Mouse (Mus musculus) kidney, adult 2 months (tissue): ENCODE measurements around the gene Nxt1. TPM values are rescaled to one million over a fixed set of nuclear protein-coding genes. Genes with fewer than 3 reads are reported as not detected.

ENCODE experiments used
- DNase-seq: peaks from one replicate; pipeline ENCODE4 v3.0.0; 2021
- H3K27ac ChIP-seq: fragments of 200-500 bp; 2 replicates; pipeline ENCODE4 v1.5.1; 2012; ENCODE audit warnings: low read depth, low read length, control low read depth, inconsistent platforms; ENCODE audit not compliant: insufficient read depth
- H3K27me3 ChIP-seq: fragments of 200-500 bp; replicated peaks from 2 replicates; pipeline ENCODE4 v1.6.1; 2012; ENCODE audit warnings: mild to moderate bottlenecking, moderate library complexity, low read length, inconsistent platforms; ENCODE audit not compliant: control insufficient read depth, insufficient read depth
- H3K36me3 ChIP-seq: fragments of 200-500 bp; 2 replicates; pipeline ENCODE4 v1.6.1; 2012; ENCODE audit warnings: mild to moderate bottlenecking, moderate library complexity, low read length, inconsistent platforms; ENCODE audit not compliant: control insufficient read depth, insufficient read depth
- H3K4me1 ChIP-seq: fragments of 200-500 bp; 2 replicates; pipeline ENCODE4 v1.6.1; 2011; ENCODE audit warnings: low read length; ENCODE audit not compliant: control insufficient read depth, insufficient read depth
- H3K4me3 ChIP-seq: fragments of 200-500 bp; 2 replicates; pipeline ENCODE4 v1.5.1; 2011; ENCODE audit warnings: mild to moderate bottlenecking, low read depth, low read length, control low read depth; ENCODE audit not compliant: insufficient read depth
- CTCF ChIP-seq: fragments of 200-500 bp; conservative IDR thresholded peaks from 2 replicates; pipeline ENCODE4 v1.5.1; 2011; ENCODE audit warnings: low read depth, mild to moderate bottlenecking, control low read depth, low read length, moderate library complexity, mixed read lengths; ENCODE audit not compliant: insufficient read depth, insufficient read length
- POLR2A ChIP-seq: fragments of 200-500 bp; IDR thresholded peaks from one replicate; pipeline ENCODE4 v1.6.1; 2011; ENCODE audit warnings: low read depth, low read length, control low read depth
- WGBS: fragments of 180-500 bp; shearing (Covaris S2); methylation state at CpG from one replicate; pipeline ENCODE4 v1.1.7; 2018; 5-methylcytosine and 5-hydroxymethylcytosine counted together
- polyA plus RNA-seq: library from polyadenylated mRNA; depleted of rRNA; stranded (reverse); fragments of >200 nt; gene quantifications from 2 replicates; pipeline ENCODE4 v1.2.3, GENCODE M21; 2012

Nxt1 gene
- polyA plus RNA-seq, 1 experiment: 18.8 TPM

DNA sequence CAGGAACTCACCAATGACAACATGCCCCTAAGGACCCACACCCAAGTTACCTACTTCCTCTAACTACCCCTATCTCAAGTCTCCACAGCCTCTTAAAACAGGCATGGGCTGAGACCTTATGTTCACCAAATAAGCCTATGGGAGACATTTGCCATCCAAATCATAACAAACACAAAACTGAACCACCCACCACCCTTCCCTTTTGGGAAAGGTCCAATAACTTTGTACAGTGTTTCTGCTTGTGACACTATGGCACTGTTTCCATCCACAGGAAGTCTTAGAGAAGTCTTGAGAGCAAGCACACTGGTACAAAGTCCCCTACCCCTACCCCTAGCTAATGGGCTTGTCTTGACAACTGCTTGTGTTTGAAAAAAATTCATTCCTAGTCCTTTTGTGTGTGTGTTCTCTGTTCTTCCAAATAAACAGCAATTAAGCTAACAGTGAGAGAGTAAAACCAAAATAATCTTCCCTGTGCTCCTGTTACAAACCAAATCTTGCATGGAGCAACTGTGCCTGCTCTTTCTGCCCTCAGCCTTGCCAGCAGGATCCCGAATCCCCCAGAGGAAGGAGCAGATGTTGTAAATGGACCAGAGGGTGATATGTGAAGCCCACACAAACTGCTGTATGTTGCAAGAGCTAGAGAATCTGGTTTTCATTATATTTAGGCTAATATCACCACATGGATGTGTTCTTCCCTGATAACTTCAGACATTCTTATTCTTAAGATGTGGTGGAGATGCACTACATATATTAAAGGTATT, 29.6 kb upstream of the Nxt1 start:
- TF ChIP-seq CTCF (no peak), POLR2A (no peak)
- H3K4me3 ChIP-seq: no peak overlapping the region
- H3K27me3 ChIP-seq: no peaks in the 10 kb centered on the region
- no peak overlapping the region for H3K27ac ChIP-seq
- no peaks in the 10 kb centered on the region for H3K36me3 ChIP-seq
- no peaks in the 10 kb centered on the region for H3K4me1 ChIP-seq
- DNase-seq: no peak
- WGBS: 69% methylated on average over 1 of the region's 1 CpGs

- no peak for TF ChIP-seq POLR2A
- TF ChIP-seq CTCF: no peak
- no peaks in the 10 kb centered on the region for H3K4me1 ChIP-seq
- H3K36me3 ChIP-seq: no peaks in the 10 kb centered on the region
- no peak overlapping the region for H3K4me3 ChIP-seq
- whole genome bisulfite sequencing: 88% methylated on average over 6 of the region's 6 CpGs
- no peak overlapping the region for H3K27ac ChIP-seq
- DNase-seq: no peak
- H3K27me3 ChIP-seq: no peaks in the 10 kb centered on the region
Observed at GRCm38 (mm10) chr2:148644421-148645000, 27.9 kb upstream of the Nxt1 start.

DNA sequence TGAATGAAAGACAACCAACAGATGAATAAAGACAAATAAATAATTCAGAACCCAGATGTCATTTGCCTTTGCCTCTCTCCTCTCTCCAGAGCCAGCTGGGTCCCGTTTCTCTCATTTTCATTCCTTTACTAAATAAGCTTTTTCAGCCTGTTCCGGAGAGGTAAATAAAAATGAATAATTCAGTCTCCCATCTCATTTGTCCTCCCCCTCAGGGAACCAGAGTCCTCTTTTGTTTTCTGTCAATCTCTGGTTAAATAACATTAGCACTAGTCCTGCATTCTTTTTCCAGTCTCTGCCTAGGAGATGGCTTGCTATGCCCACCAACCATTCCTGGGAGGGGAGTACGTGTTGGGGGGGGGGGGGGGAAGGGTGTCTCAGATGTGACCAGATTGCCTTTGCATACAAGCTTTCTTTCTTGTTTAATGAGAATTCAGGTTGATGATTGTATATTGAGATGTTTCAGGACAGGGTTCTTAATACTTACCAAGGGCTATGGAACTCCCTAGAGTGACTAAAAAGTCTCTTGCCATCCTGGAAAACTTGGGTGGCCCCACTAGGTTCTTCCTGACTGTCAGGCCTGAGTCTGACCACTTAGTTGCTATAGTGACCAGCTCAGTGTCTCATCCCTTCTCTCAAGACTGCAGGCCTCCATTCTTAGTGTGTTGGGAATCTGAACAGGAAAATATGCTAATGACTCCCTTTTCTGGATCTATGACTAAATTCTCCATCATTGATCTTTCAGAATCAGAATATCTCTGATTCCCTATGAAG, 21.6 kb upstream of the Nxt1 start:
- H3K36me3 ChIP-seq: no peaks in the 10 kb centered on the region
- H3K4me3 ChIP-seq: no peak overlapping the region
- H3K27ac ChIP-seq: no peak overlapping the region
- TF ChIP-seq CTCF (no peak), POLR2A (no peak)
- H3K4me1 ChIP-seq: no peaks in the 10 kb centered on the region
- no peak for DNase-seq
- WGBS: 44% methylated on average over 3 of the region's 3 CpGs
- H3K27me3 ChIP-seq: no peaks in the 10 kb centered on the region

DNA sequence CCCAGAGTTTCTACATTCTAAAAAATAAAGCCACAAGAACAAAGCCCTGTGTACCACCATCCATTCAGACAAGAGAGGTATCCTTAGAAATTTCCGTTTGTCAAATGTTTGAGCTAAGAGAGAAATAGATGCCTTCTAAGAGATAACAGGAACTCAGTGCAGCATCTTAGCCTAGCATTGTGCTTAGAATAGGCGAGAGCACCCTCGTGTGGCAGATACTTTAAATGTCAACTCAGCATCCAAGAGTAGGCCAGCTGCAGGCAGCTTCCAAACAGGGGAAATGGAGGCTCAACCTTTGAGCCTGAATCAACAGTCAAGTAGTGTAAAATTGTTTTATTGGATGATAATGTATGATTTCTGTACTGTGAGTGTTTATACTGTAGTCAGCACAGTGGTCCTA, 17.4 kb upstream of the Nxt1 start:
- no peak overlapping the region for H3K4me3 ChIP-seq
- H3K27ac ChIP-seq: no peak overlapping the region
- no peaks in the 10 kb centered on the region for H3K4me1 ChIP-seq
- TF ChIP-seq POLR2A (no peak), CTCF (peak; percentile 75)
- WGBS: 4% methylated on average over 3 of the region's 3 CpGs
- peak; percentile 71 for DNase-seq
- no peaks in the 10 kb centered on the region for H3K36me3 ChIP-seq
- H3K27me3 ChIP-seq: no peaks in the 10 kb centered on the region

GRCm38 (mm10) chr2:148663458-148663857, 8.9 kb upstream of the Nxt1 start:
- 94% methylated on average over 1 of the region's 1 CpGs for WGBS
- Histone ChIP-seq H3K4me3 (no peak overlapping the region), H3K27me3 (no peaks in the 10 kb centered on the region), H3K36me3 (no peaks in the 10 kb centered on the region), H3K27ac (no peak overlapping the region), H3K4me1 (no peaks in the 10 kb centered on the region)
- TF ChIP-seq POLR2A (no peak), CTCF (no peak)
- no peak for DNase-seq

- Histone ChIP-seq H3K4me3 (peak overlapping the region; percentile 38), H3K27ac (no peak overlapping the region), H3K27me3 (no peaks in the 10 kb centered on the region), H3K4me1 (peaks cover 16% of the 10 kb centered on the region), H3K36me3 (no peaks in the 10 kb centered on the region)
- WGBS: 35% methylated on average over 26 of the region's 26 CpGs
- DNase-seq: peak; percentile 52
- TF ChIP-seq POLR2A: no peak
Observed at GRCm38 (mm10) chr2:148677801-148678200, 5.4 kb downstream of the Nxt1 start.

DNA sequence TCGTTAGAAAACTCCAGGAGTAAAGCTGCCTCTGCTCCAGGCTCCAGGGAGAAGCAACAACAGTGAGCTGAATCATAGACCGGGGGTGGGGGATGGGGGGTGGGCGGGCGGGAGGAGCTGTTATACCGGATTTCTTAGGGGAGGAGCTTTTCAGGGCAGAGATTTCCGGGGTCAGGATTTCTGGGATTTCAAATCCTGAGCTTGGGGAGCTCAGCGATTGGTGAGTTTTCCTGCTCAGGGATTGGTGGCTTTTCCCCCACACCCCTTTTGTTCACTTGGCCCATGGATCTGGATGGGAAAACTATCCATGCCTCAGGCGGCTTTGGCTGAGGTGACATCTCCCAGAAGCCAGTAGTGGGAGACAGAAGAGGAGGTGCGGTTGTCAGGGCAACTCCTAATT, 6.9 kb downstream of the Nxt1 start:
- 11% methylated on average over 9 of the region's 9 CpGs for WGBS
- Histone ChIP-seq H3K4me1 (peaks cover 9% of the 10 kb centered on the region; the same call in 1 of the 2 replicates), H3K27me3 (no peaks in the 10 kb centered on the region), H3K4me3 (peak overlapping the region; percentile 43), H3K36me3 (no peaks in the 10 kb centered on the region; the same call in 1 of the 2 replicates), H3K27ac (peak overlapping the region; percentile 93)
- TF ChIP-seq CTCF (no peak), POLR2A (peak; percentile 9)
- peak; percentile 90 for DNase-seq
